Mouse (Mus musculus) limb, embryonic 14.5 days (tissue): Measurements from ENCODE around the gene Defb15. TPM values are rescaled to one million over a fixed set of nuclear protein-coding genes. Genes with fewer than 3 reads are reported as not detected.

Source experiments
- ATAC-seq: fragments of 200-750 bp; cut with Nextera tagmentation; 2 replicates; pipeline ENCODE4 v1.8.0; 2017; ENCODE audit warnings: low read depth, moderate number of reproducible peaks, moderate TSS enrichment; ENCODE audit not compliant: low FRiP score
- DNase-seq: peaks from one replicate; pipeline ENCODE4 v3.0.0-alpha.2; 2015; ENCODE audit warnings: low spot score
- H3K27ac ChIP-seq: fragments of 300-500 bp; sonication (generic); replicated peaks from 2 replicates; pipeline ENCODE4 v1.5.1; 2014; ENCODE audit warnings: low read depth, mild to moderate bottlenecking, low read length, moderate library complexity, mixed read lengths
- H3K27me3 ChIP-seq: fragments of 300-500 bp; sonication (generic); 2 replicates; pipeline ENCODE4 v1.6.1; 2014; ENCODE audit warnings: low read length, mixed read lengths; ENCODE audit not compliant: control insufficient read depth, insufficient read depth
- H3K36me3 ChIP-seq: fragments of 300-500 bp; sonication (generic); 2 replicates; pipeline ENCODE4 v1.6.1; 2014; ENCODE audit warnings: mild to moderate bottlenecking, low read length, moderate library complexity, mixed read lengths; ENCODE audit not compliant: control insufficient read depth, insufficient read depth
- H3K4me1 ChIP-seq: fragments of 300-500 bp; sonication (generic); 2 replicates; pipeline ENCODE4 v1.6.1; 2014; ENCODE audit warnings: antibody characterized with exemption, low read length, mixed read lengths; ENCODE audit not compliant: control insufficient read depth, insufficient read depth
- H3K4me2 ChIP-seq: fragments of 300-500 bp; sonication (generic); replicated peaks from 2 replicates; pipeline ENCODE4 v1.6.1; 2014; ENCODE audit warnings: low read depth, mild to moderate bottlenecking, low read length, moderate library complexity; ENCODE audit not compliant: severe bottlenecking
- H3K4me3 ChIP-seq: fragments of 300-500 bp; sonication (generic); replicated peaks from 2 replicates; pipeline ENCODE4 v1.5.1; 2014; ENCODE audit warnings: low read length
- H3K9ac ChIP-seq: fragments of 300-500 bp; sonication (generic); 2 replicates; pipeline ENCODE4 v1.6.1; 2014; ENCODE audit warnings: mild to moderate bottlenecking, low read depth, low read length, moderate library complexity; ENCODE audit not compliant: severe bottlenecking
- H3K9me3 ChIP-seq: fragments of 300-500 bp; sonication (generic); 2 replicates; pipeline ENCODE4 v1.6.1; 2016; ENCODE audit warnings: low read length; ENCODE audit not compliant: control insufficient read depth
- POLR2A ChIP-seq: fragments of 200-500 bp; IDR thresholded peaks from 2 replicates; pipeline ENCODE4 v1.8.0; 2012; ENCODE audit warnings: inconsistent platforms, mild to moderate bottlenecking, moderate library complexity, borderline replicate concordance; ENCODE audit not compliant: insufficient read depth, insufficient read length; ENCODE audit errors: extremely low read depth
- WGBS: fragments of 180-500 bp; shearing (Covaris S2); extraction: QIAGEN DNeasy Blood & Tissue Kit; methylation state at CpG from one replicate; pipeline ENCODE4 v1.1.7; 2014; 5-methylcytosine and 5-hydroxymethylcytosine counted together
- polyA plus RNA-seq, 2 experiments: library from polyadenylated mRNA; depleted of rRNA in 1 of 2; stranded (reverse) in 1 of 2; unstranded in 1 of 2; fragments of >200 nt; fragmentation: Nextera tagmentation in 1 of 2; extraction: Ambion mirVana in 1 of 2; gene quantifications; 2 replicates each; pipeline versions ENCODE4 v1.2.1 to v1.2.3; 2012 to 2014

Gene Defb15
- polyA plus RNA-seq (2012; rRNA removed) (not detected in 2 replicates), polyA plus RNA-seq (2014; fragmentation: Nextera tagmentation; extraction: Ambion mirVana) (not detected in 2 replicates)

GRCm38 (mm10) chr8:21932610-21933009 is at the start of gene Defb15:
Gene Defb15 (minus strand): TSS chr8:21932710.
- Histone ChIP-seq H3K27ac (no peak within 1 kb of the TSS), H3K9me3 (no peaks in the 10 kb centered on the region), H3K4me3 (no peak within 1 kb of the TSS), H3K36me3 (no peaks in the 10 kb centered on the region), H3K4me2 (no peak within 1 kb of the TSS), H3K4me1 (no peaks in the 10 kb centered on the region), H3K27me3 (no peaks in the 10 kb centered on the region), H3K9ac (no peak within 1 kb of the TSS)
- no peak for DNase-seq
- TF ChIP-seq POLR2A, result no peak
- ATAC-seq, result no peak
- WGBS, result 95% methylated on average over 6 of the region's 6 CpGs

- H3K4me1 ChIP-seq, result no peaks in the 10 kb centered on the region
- ATAC-seq (no peak), DNase-seq (no peak)
- H3K36me3 ChIP-seq, result no peaks in the 10 kb centered on the region
- WGBS, result 57% methylated on average over 8 of the region's 8 CpGs
- no peak overlapping the region for H3K4me2 ChIP-seq
- no peaks in the 10 kb centered on the region for H3K9me3 ChIP-seq
- H3K27me3 ChIP-seq, result no peaks in the 10 kb centered on the region
- no peak overlapping the region for H3K4me3 ChIP-seq
- no peak for TF ChIP-seq POLR2A
- H3K9ac ChIP-seq, result no peak overlapping the region
- no peak overlapping the region for H3K27ac ChIP-seq
Observed at GRCm38 (mm10) chr8:21981664-21982337, 49.3 kb upstream of the Defb15 start.

- H3K9ac ChIP-seq, result no peak overlapping the region
- no peaks in the 10 kb centered on the region for H3K36me3 ChIP-seq
- H3K4me2 ChIP-seq, result no peak overlapping the region
- TF ChIP-seq POLR2A, result no peak
- no peak for DNase-seq
- ATAC-seq, result no peak
- 56% methylated on average over 4 of the region's 4 CpGs for WGBS
- H3K4me3 ChIP-seq, result no peak overlapping the region
- H3K27ac ChIP-seq, result no peak overlapping the region
- H3K9me3 ChIP-seq, result no peaks in the 10 kb centered on the region
- H3K4me1 ChIP-seq, result no peaks in the 10 kb centered on the region
- H3K27me3 ChIP-seq, result no peaks in the 10 kb centered on the region
Observed at GRCm38 (mm10) chr8:21978193-21978592, 45.7 kb upstream of the Defb15 start.

- Histone ChIP-seq H3K9ac (no peak within 1 kb of the TSS), H3K4me3 (no peak within 1 kb of the TSS), H3K4me1 (no peaks in the 10 kb centered on the region), H3K27ac (no peak within 1 kb of the TSS), H3K36me3 (no peaks in the 10 kb centered on the region), H3K4me2 (no peak within 1 kb of the TSS), H3K27me3 (no peaks in the 10 kb centered on the region), H3K9me3 (no peaks in the 10 kb centered on the region)
- no peak for TF ChIP-seq POLR2A
- WGBS, result 86% methylated on average over 3 of the region's 3 CpGs
- ATAC-seq (no peak), DNase-seq (no peak)
Observed at GRCm38 (mm10) chr8:21969475-21969874, 37.0 kb upstream of the Defb15 start, which contains the start of gene Ccdc70. Gene Ccdc70 (plus strand): TSS chr8:21969775.

- DNase-seq (no peak), ATAC-seq (no peak)
- no peak overlapping the region for H3K4me2 ChIP-seq
- WGBS, result 82% methylated on average over 1 of the region's 1 CpGs
- no peak for TF ChIP-seq POLR2A
- H3K27me3 ChIP-seq, result no peaks in the 10 kb centered on the region
- no peaks in the 10 kb centered on the region for H3K4me1 ChIP-seq
- no peaks in the 10 kb centered on the region for H3K9me3 ChIP-seq
- no peaks in the 10 kb centered on the region for H3K36me3 ChIP-seq
- H3K27ac ChIP-seq, result no peak overlapping the region
- no peak overlapping the region for H3K9ac ChIP-seq
- no peak overlapping the region for H3K4me3 ChIP-seq
Observed at GRCm38 (mm10) chr8:21966646-21967045, 34.1 kb upstream of the Defb15 start.
